Mouse (Mus musculus): ENCODE data around the gene Prss58. TPM values are rescaled to one million over a fixed set of nuclear protein-coding genes. Genes with fewer than 3 reads are reported as not detected.

Gene Prss58
- not detected in 2 replicates for total RNA-seq (2021)
- long read RNA-seq, experiment 1, result 0 reads
- long read RNA-seq, experiment 2, result 0 reads

DNA sequence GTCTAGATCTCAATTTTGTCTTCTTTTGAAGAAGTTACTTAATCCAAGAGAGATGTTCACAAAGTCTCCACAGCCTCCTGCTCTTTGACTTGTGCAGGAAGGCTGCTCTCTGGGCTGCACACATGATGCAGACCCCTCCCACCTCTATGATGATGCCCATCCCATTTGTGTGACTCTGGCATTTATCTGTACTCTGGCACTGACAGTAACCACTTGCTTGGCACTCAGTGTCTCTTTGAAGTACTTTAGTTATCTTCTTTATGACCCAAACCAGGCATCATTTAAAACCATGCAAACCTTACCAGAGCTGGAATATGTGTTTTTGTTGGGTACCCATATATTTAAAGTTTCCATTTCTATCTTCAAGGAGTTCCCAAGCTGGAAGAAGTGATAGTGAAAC, at the start of gene Prss58:
Gene Prss58 (minus strand): TSS at position 101 of the 400 bp plus-strand sequence.
- DNase-seq, result no peak

DNA sequence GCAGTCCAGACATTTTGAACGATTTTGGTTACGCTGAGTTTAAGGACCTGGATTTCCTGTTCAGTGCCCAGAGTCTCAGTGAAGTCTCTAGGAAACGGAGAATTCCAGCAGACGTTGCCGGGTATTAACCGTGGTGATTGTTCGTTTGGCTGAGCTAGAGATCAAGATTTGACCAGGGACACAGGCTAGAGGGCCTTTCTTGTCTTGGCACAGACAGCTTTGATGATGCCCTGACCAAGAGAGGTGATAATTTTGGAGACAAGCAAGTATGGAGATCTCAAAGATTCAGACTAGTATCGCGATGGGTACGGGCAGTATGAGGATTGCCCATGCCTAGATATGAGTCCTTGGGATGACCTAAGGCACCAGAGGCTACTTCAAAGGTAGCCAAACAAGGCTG, 40.3 kb upstream of the Prss58 start, which contains the start of gene 1700074P13Rik:
Gene 1700074P13Rik (minus strand): TSS at position 101 of the 400 bp plus-strand sequence.
- DNase-seq, result no peak

DNA sequence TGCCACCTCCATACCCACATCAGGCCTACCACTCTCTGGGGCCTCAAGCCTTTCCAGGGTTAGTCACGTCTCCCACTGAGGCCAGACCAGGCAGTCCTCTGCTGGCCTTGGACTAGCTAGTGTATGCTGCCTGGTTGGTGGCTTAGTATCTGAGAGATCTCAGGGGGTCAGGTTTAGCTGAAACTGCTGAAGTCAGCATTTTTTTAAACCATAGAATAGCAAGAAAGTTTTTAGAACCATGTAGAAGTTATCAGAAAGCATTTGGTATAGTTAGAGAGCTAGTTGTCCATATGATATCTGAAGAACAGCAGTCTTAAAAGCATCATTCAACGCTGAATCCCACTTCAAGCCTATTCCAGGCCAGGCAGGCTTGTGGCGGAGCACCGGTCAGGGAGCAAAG, 19.8 kb upstream of the Prss58 start:
- DNase-seq, result no peak

DNA sequence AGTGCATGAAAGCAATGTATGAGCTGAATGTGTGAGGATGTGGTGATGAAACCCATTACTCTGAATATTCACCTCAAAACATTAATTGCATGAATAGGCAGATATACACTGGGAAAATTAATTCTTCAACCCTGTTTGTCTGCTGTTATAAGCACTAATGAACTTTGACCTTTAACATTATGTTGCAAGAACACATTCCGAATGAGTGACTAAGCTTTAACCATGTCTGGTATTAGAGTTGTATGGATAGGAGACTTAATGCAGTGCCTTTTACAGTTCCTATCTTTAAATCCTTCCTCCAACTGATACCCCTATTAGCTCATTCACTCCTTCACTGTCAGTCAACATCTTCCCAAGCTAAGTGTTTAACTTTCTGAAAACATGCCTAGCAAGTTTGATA, 5.5 kb downstream of the Prss58 start:
- no peak for DNase-seq

DNA sequence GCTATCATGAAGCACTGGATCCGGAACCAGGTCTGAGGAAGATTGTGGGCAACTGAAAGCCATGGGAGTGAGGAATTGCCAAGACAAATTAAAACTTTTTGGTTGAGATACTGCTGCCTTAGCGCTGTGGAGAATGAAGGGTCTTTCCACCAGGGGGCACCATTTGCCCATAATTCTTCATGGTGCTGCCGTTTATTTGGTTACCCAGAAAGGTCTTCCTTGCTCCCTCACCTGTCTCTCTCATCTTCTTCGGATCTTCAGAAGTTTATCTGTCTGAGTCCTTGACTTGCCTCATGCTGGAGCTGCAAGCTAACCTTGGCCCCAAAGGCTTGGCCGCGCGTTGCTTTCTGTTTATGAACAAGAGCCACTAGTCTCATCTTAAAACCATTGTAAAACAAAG, 6.6 kb downstream of the Prss58 start:
- DNase-seq, result peak; percentile 60

DNA sequence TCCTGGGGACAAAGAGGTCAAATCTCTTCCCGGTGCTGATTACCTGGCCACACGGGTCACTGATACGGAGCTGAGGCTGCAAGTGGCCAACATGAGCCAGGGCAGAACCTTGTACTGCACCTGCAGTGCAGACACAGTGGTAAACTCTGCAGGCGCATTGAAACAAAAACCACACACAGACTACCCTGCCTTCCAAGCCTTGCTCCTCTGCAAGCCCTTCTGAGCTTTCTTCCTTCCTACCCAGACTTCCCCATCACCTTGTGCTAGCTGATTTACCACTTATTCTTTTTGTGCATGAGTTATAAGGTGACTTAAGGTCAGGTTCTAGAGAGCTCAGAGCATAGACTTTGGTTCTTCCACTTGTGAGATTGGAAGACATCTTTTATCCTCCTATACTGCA, 8.4 kb downstream of the Prss58 start:
- DNase-seq, result no peak

DNA sequence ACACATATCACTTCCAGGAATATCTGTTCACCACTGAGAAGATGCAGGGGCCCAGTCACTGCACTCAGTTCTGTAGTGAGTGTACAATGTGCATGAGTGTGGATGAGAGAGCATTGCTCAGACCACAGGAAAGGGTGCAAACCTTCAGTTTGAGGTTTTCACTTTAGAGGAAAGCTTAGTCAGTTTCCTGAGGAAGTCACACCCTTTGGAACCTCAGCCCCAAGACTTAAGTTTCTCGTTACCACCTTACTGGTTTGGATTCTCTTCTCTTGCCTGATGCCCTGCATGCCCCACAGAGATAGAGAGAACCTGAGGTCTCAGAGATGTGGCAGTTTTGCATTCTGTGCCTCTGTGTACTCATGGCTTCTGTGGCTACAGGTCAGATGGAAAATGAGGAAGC, 9.2 kb downstream of the Prss58 start:
- DNase-seq, result no peak

DNA sequence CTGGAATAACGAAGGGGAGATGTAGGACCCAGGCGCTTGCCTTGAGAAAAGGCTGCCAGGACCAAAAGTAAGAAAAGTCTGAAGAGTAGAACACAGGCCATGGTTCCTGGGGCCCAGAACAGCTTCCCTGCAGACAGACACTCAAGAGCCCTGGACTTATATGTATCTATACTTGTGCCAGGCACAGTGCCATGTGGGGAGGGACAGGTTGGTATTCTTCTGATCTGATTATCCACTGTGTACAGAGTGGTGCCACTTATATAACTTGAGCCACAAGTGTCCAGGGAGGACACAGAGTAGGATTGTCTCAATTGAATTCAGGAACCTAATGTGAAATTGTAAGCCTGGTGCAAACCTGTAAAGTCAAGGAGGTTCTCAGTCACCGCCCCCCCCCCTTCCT, 12.8 kb downstream of the Prss58 start, which contains the start of gene Moxd2:
Gene Moxd2 (minus strand): TSS at position 101 of the 400 bp plus-strand sequence.
- DNase-seq, result no peak

DNA sequence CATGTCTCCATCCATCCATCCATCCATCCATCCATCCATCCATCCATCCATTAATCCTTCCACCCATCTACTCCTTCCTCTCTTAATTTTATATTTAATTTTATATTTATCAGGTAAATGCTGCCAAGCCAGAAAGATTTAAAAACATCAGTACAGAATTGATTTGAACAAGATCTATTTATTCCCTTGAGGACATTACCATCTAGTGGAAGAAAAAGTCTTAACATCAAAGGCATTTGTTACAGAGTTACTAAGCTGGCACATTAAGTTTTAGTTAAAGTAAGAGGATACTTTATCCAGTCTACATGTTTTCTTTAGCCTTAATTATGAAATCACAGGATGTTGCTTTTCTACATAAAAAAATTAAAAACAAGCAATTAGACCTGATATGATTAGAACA, 54.9 kb downstream of the Prss58 start:
- DNase-seq, result no peak

Other genes starting within 250 kb of the Prss58 start
- gene Moxd2, start 12.9 kb downstream of the Prss58 start, total RNA-seq (2021), result not detected in 2 replicates
- gene 1700074P13Rik, start 40.2 kb upstream of the Prss58 start, total RNA-seq (2021), result not detected in 2 replicates
- not detected in 2 replicates for gene Gm4744, start 51.5 kb upstream of the Prss58 start, total RNA-seq (2021)
- gene 1810009J06Rik, start 64.4 kb upstream of the Prss58 start, total RNA-seq (2021), result not detected in 2 replicates
- gene Gm2663, start 99.1 kb upstream of the Prss58 start, total RNA-seq (2021), result not detected in 2 replicates
- not detected in 2 replicates for gene 2210010C04Rik, start 135.1 kb upstream of the Prss58 start, total RNA-seq (2021)